Mouse (Mus musculus) lung, adult 18-20 months (tissue): ENCODE data around the gene Hist1h2ad.
"Not testable (repeated sequence)": the region's sequence is repeated elsewhere in the genome, so short reads cannot be mapped to it uniquely, and the experiment has no call there.

Experiments
- DNase-seq, 2 experiments: peaks; one replicate each; pipeline ENCODE4 v3.0.0; 2022; ENCODE audit warnings: mixed read lengths in 2 of 2

The Hist1h2ad gene

GRCm38 (mm10) chr13:23573898-23574524, at the start of gene Hist1h2ad, which contains the start of gene Hist1h2bf:
TSS of gene Hist1h2ad (plus strand) at chr13:23574381.
TSS of gene Hist1h2bf (minus strand) at chr13:23574196.
- DNase-seq: peak; percentile 86 to 89

- peak; percentile 52 to 69 for DNase-seq
Observed at GRCm38 (mm10) chr13:23524654-23525053, 49.5 kb upstream of the Hist1h2ad start.

- no peak for DNase-seq
Observed at GRCm38 (mm10) chr13:23525901-23526300, 48.3 kb upstream of the Hist1h2ad start.

GRCm38 (mm10) chr13:23526312-23526711, 47.9 kb upstream of the Hist1h2ad start:
- peak; percentile 88 to 91 for DNase-seq

GRCm38 (mm10) chr13:23529005-23529404, 45.2 kb upstream of the Hist1h2ad start:
- no peak for DNase-seq

GRCm38 (mm10) chr13:23529480-23530165, 44.6 kb upstream of the Hist1h2ad start:
- DNase-seq: no peak

- peak; percentile 58 to 63 for DNase-seq
Observed at GRCm38 (mm10) chr13:23530181-23530900, 43.8 kb upstream of the Hist1h2ad start.

GRCm38 (mm10) chr13:23530901-23531875, 43.0 kb upstream of the Hist1h2ad start, which contains the start of gene Hist1h4h:
TSS of gene Hist1h4h (plus strand) at chr13:23531050.
- peak; percentile 97 to 98 for DNase-seq

GRCm38 (mm10) chr13:23532262-23533075, 41.7 kb upstream of the Hist1h2ad start:
- DNase-seq: no peak

- DNase-seq: peak; percentile 30 to 46
Observed at GRCm38 (mm10) chr13:23533560-23534367, 40.4 kb upstream of the Hist1h2ad start, which contains the start of gene Hist1h2af. TSS of gene Hist1h2af (plus strand) at chr13:23533906.

GRCm38 (mm10) chr13:23534368-23535131, 39.6 kb upstream of the Hist1h2ad start:
- peak in 1 of 2 experiments; percentile 17 for DNase-seq

- DNase-seq: peak; percentile 82 to 88
Observed at GRCm38 (mm10) chr13:23535137-23536075, 38.8 kb upstream of the Hist1h2ad start, which contains the start of gene Hist1h3g. TSS of gene Hist1h3g (plus strand) at chr13:23535422.

- no peak for DNase-seq
Observed at GRCm38 (mm10) chr13:23536076-23536822, 37.9 kb upstream of the Hist1h2ad start.

- DNase-seq: no peak
Observed at GRCm38 (mm10) chr13:23537006-23537710, 37.0 kb upstream of the Hist1h2ad start.

GRCm38 (mm10) chr13:23538249-23538648, 35.9 kb upstream of the Hist1h2ad start:
- no peak for DNase-seq

- DNase-seq: not testable (repeated sequence)
Observed at GRCm38 (mm10) chr13:23539821-23540220, 34.4 kb upstream of the Hist1h2ad start.

GRCm38 (mm10) chr13:23541497-23541896, 32.7 kb upstream of the Hist1h2ad start:
- no peak for DNase-seq
